Mouse (Mus musculus): Measurements from ENCODE around the gene Olfr1180.

GRCm38 (mm10) chr2:88386762-88387161, 32.2 kb downstream of the Olfr1180 start, which contains the start of gene Olfr1178:
- no peak for TF ChIP-seq USF1 (IDR thresholded peaks at IDR 0.05; ENCODE audit: low read depth)
- TF ChIP-seq POLR2A (IDR thresholded peaks at IDR 0.05; ENCODE audit: insufficient read length, low read depth) = no peak
- no peak for TF ChIP-seq MAX (IDR thresholded peaks at IDR 0.05; ENCODE audit: low read depth)
- no peak for TF ChIP-seq POLR2AphosphoS2 (IDR thresholded peaks at IDR 0.05; ENCODE audit: insufficient read length, low read depth)
- TF ChIP-seq TCF12 (IDR thresholded peaks at IDR 0.05; ENCODE audit: insufficient read depth, poor library complexity, severe bottlenecking) = no peak
- no peak for TF ChIP-seq MYOD1 (IDR thresholded peaks at IDR 0.05; ENCODE audit: control insufficient read depth in 1 of 3, insufficient read length in 2 of 3, low read depth in 2 of 3)

Data from myocyte (in vitro differentiated cells).